17 mouse cellular contexts compared by ENCODE assay signal in the genomic region with DNA sequence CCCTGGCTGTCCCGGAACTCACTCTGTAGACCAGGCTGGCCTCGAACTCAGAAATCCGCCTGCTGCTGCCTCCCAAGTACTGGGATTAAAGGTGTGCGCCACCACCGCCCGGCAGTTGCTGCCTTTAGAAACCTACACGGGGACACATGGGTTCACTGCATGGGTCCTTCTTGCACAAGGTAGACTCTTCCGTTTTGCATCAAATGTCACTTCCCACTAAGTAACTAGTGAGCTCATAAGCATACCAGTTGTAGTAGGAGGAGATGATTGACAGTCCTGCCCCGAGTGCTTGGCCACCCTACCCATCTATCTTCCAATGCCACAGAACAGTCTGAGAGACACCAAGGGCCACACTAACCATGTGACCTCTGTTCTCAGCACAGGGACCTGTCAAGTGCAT. TPM values are rescaled to one million over a fixed set of nuclear protein-coding genes. Genes with fewer than 3 reads are reported as not detected.
DNase-seq lines count a peak whose midpoint lies in the region; ATAC-seq lines count a peak whose summit lies in the region.
"Had no signal": no experiment of that assay in that cellular context is flagged by ENCODE, and none has a peak within 500 bp of the region (broad histone marks: within the 10 kb centered on the region; RNA-seq: fewer than 3 reads in every experiment).

No protein-coding gene starts in this region.

- WGBS in intestine, embryonic 16.5 days, result 90% methylated on average over 9 of the region's 9 CpGs
- WGBS in intestine, embryonic 15.5 days, result 89% methylated on average over 9 of the region's 9 CpGs
- 92% methylated on average over 9 of the region's 9 CpGs for WGBS in midbrain, embryonic 11.5 days

- H3K4me1 ChIP-seq in intestine, embryonic 16.5 days (ENCODE audit: control insufficient read depth, insufficient read depth, low read length), result peaks cover 15% of the 10 kb centered on the region
- peaks cover 14% of the 10 kb centered on the region for H3K4me1 ChIP-seq in intestine, embryonic 15.5 days (replicated peaks)
- peaks cover 84% of the 10 kb centered on the region for H3K4me1 ChIP-seq in megakaryocyte, embryonic 14.5 days
- no peaks in the 10 kb centered on the region for H3K4me1 ChIP-seq in midbrain, embryonic 11.5 days (ENCODE audit: control insufficient read depth, insufficient read depth, low read length)
- H3K4me1 ChIP-seq: forebrain, embryonic 15.5 days; hindbrain, embryonic 15.5 days had no signal

- no peaks in the 10 kb centered on the region for H3K36me3 ChIP-seq in intestine, embryonic 16.5 days (ENCODE audit: control insufficient read depth, insufficient read depth, low read length)
- H3K36me3 ChIP-seq in intestine, embryonic 15.5 days, result no peaks in the 10 kb centered on the region
- H3K36me3 ChIP-seq in megakaryocyte, embryonic 14.5 days (replicated peaks; ENCODE audit: low read length), result no peaks in the 10 kb centered on the region
- H3K36me3 ChIP-seq in midbrain, embryonic 11.5 days (ENCODE audit: control insufficient read depth, insufficient read depth, low read length), result no peaks in the 10 kb centered on the region
- H3K36me3 ChIP-seq: embryonic facial prominence, embryonic 12.5 days; forebrain, embryonic 15.5 days; heart, embryonic 13.5 days; hindbrain, embryonic 15.5 days had no signal

- no peak overlapping the region for H3K9ac ChIP-seq in intestine, embryonic 16.5 days (ENCODE audit: low read depth, low read length)
- H3K9ac ChIP-seq in intestine, embryonic 15.5 days, result no peak overlapping the region
- H3K9ac ChIP-seq in midbrain, embryonic 11.5 days (ENCODE audit: low read length), result no peak overlapping the region
- H3K9ac ChIP-seq: embryonic facial prominence, embryonic 12.5 days; forebrain, embryonic 15.5 days; heart, embryonic 13.5 days; hindbrain, embryonic 15.5 days had no signal

- peak; percentile 86 for DNase-seq in 416B (ENCODE audit: low read depth)
- no peak for DNase-seq in neural tube, embryonic 10.5 days (ENCODE audit: extremely low spot score, low spot score)
- no peak for DNase-seq in midbrain, embryonic 11.5 days (ENCODE audit: low spot score, missing footprints)
- DNase-seq: adrenal gland, adult 2 months; adrenal gland, postnatal 25 days; cerebellum, adult 18-20 months; cerebellum, adult 9-11 months; cerebellum, postnatal 36 days; heart, postnatal 36 days had no signal

- H3K27ac ChIP-seq in intestine, embryonic 16.5 days (ENCODE audit: low read length), result peak overlapping the region; percentile 43
- H3K27ac ChIP-seq in intestine, embryonic 15.5 days, result no peak overlapping the region
- no peak overlapping the region for H3K27ac ChIP-seq in midbrain, embryonic 11.5 days (ENCODE audit: low read depth, low read length)
- H3K27ac ChIP-seq: embryonic facial prominence, embryonic 12.5 days; forebrain, embryonic 15.5 days; heart, embryonic 13.5 days; hindbrain, embryonic 15.5 days had no signal

- no peak overlapping the region for H3K4me3 ChIP-seq in intestine, embryonic 16.5 days (ENCODE audit: low read length)
- H3K4me3 ChIP-seq in intestine, embryonic 15.5 days (replicated peaks), result no peak overlapping the region
- H3K4me3 ChIP-seq in megakaryocyte, embryonic 14.5 days (replicated peaks), result peak overlapping the region; percentile 70
- no peak overlapping the region for H3K4me3 ChIP-seq in midbrain, embryonic 11.5 days (ENCODE audit: low read depth, low read length)
- H3K4me3 ChIP-seq: embryonic facial prominence, embryonic 12.5 days; forebrain, embryonic 15.5 days; heart, embryonic 13.5 days; hindbrain, embryonic 15.5 days had no signal

- ATAC-seq in intestine, embryonic 16.5 days, result no peak
- no peak for ATAC-seq in intestine, embryonic 15.5 days
- ATAC-seq in granulocyte monocyte progenitor cell, adult 5-6 weeks (replicated peaks; ENCODE audit: poor library complexity, severe bottlenecking), result peak; percentile 54
- no peak for ATAC-seq in midbrain, embryonic 11.5 days (ENCODE audit: low FRiP score)
- ATAC-seq: forebrain, embryonic 15.5 days had no signal

- no peak overlapping the region for H3K4me2 ChIP-seq in intestine, embryonic 16.5 days (ENCODE audit: low read depth, low read length)
- H3K4me2 ChIP-seq in intestine, embryonic 15.5 days (replicated peaks), result no peak overlapping the region
- H3K4me2 ChIP-seq in midbrain, embryonic 11.5 days, result no peak overlapping the region
- H3K4me2 ChIP-seq: embryonic facial prominence, embryonic 12.5 days; forebrain, embryonic 15.5 days; heart, embryonic 13.5 days; hindbrain, embryonic 15.5 days had no signal

- no peaks in the 10 kb centered on the region for H3K9me3 ChIP-seq in intestine, embryonic 16.5 days (ENCODE audit: control insufficient read depth, low read length)
- H3K9me3 ChIP-seq in intestine, embryonic 15.5 days, result no peaks in the 10 kb centered on the region
- H3K9me3 ChIP-seq in megakaryocyte, embryonic 14.5 days, result no peaks in the 10 kb centered on the region
- no peaks in the 10 kb centered on the region for H3K9me3 ChIP-seq in midbrain, embryonic 11.5 days (ENCODE audit: control insufficient read depth, low read length)
- H3K9me3 ChIP-seq: embryonic facial prominence, embryonic 12.5 days; forebrain, embryonic 15.5 days; heart, embryonic 13.5 days; hindbrain, embryonic 15.5 days had no signal

- no peaks in the 10 kb centered on the region for H3K27me3 ChIP-seq in intestine, embryonic 16.5 days (replicated peaks; ENCODE audit: control insufficient read depth, insufficient read depth, low read length)
- H3K27me3 ChIP-seq in intestine, embryonic 15.5 days (replicated peaks), result no peaks in the 10 kb centered on the region
- no peaks in the 10 kb centered on the region for H3K27me3 ChIP-seq in megakaryocyte, embryonic 14.5 days (replicated peaks)
- no peaks in the 10 kb centered on the region for H3K27me3 ChIP-seq in midbrain, embryonic 11.5 days (ENCODE audit: control insufficient read depth, insufficient read depth, low read length)
- H3K27me3 ChIP-seq: embryonic facial prominence, embryonic 12.5 days; forebrain, embryonic 15.5 days; heart, embryonic 13.5 days; hindbrain, embryonic 15.5 days had no signal

RNA-seq across cellular contexts. Expression of a gene that starts 29.2 kb away (rescaled TPM):
- polyA plus RNA-seq in intestine, embryonic 16.5 days (2015; fragmentation: Nextera tagmentation; extraction: Ambion mirVana), result 24.0 and 25.9 TPM in 2 replicates
- 27.3 and 27.7 TPM in 2 replicates for polyA plus RNA-seq in intestine, embryonic 15.5 days (2015; fragmentation: Nextera tagmentation; extraction: Ambion mirVana)
- total RNA-seq in granulocyte monocyte progenitor cell, adult 5-6 weeks (2014; fragmentation: Nextera tagmentation), result not detected in 2 replicates
- total RNA-seq in granulocyte monocyte progenitor cell, adult 5-6 weeks (2017), result not detected in 2 replicates
- 104 and 151 TPM in 2 replicates for polyA plus RNA-seq in megakaryocyte, embryonic 14.5 days (2012; ENCODE audit: insufficient read depth, low replicate concordance)
- 2.5 and 3.5 TPM in 2 replicates for polyA plus RNA-seq in midbrain, embryonic 11.5 days (2014; fragmentation: Nextera tagmentation; extraction: Ambion mirVana)

RNA-seq across cellular contexts. Expression of a gene that starts 53.6 kb away (rescaled TPM):
- 16.6 and 16.9 TPM in 2 replicates for polyA plus RNA-seq in intestine, embryonic 16.5 days (2015; fragmentation: Nextera tagmentation; extraction: Ambion mirVana)
- 12.0 and 13.6 TPM in 2 replicates for polyA plus RNA-seq in intestine, embryonic 15.5 days (2015; fragmentation: Nextera tagmentation; extraction: Ambion mirVana)
- 2.4 and 4.1 TPM in 2 replicates for total RNA-seq in granulocyte monocyte progenitor cell, adult 5-6 weeks (2014; fragmentation: Nextera tagmentation)
- total RNA-seq in granulocyte monocyte progenitor cell, adult 5-6 weeks (2017), result 0.82 and 1.3 TPM in 2 replicates
- 1.9 TPM in 1 of 2 replicates, not detected in the other for polyA plus RNA-seq in megakaryocyte, embryonic 14.5 days (2012; ENCODE audit: insufficient read depth, low replicate concordance)
- 2.2 and 2.8 TPM in 2 replicates for polyA plus RNA-seq in midbrain, embryonic 11.5 days (2014; fragmentation: Nextera tagmentation; extraction: Ambion mirVana)
